26 mouse cellular contexts compared by ENCODE assay signal in genomic region chr15:50989457-50989856, GRCm38 (mm10).
"Had no signal": no experiment of that assay in that cellular context is flagged by ENCODE, and none has a peak within 500 bp of the region (broad histone marks: within the 10 kb centered on the region; RNA-seq: fewer than 3 reads in every experiment).

No protein-coding gene starts in this region.

- H3K27me3 ChIP-seq: embryonic facial prominence, embryonic 12.5 days; embryonic facial prominence, embryonic 13.5 days; embryonic facial prominence, embryonic 15.5 days; forebrain, embryonic 12.5 days; forebrain, embryonic 13.5 days; forebrain, embryonic 15.5 days had no signal

- DNase-seq: cerebellum, adult 9-11 months; cerebellum, postnatal 10 days; cerebellum, postnatal 14 days; cerebellum, postnatal 25 days; cerebellum, postnatal 36 days; embryo, embryonic 11 days; forebrain, postnatal 0 days; gastrocnemius, adult 2 months; gastrocnemius, postnatal 10 days; gastrocnemius, postnatal 14 days; gastrocnemius, postnatal 25 days; gastrocnemius, postnatal 36 days; heart, adult 11 months; heart, adult 18-20 months; heart, adult 2 months had no signal

- H3K4me3 ChIP-seq: embryonic facial prominence, embryonic 10.5 days; embryonic facial prominence, embryonic 12.5 days; embryonic facial prominence, embryonic 13.5 days; embryonic facial prominence, embryonic 15.5 days; erythroblast, embryonic 14.5 days; forebrain, embryonic 10.5 days; forebrain, embryonic 12.5 days; forebrain, embryonic 13.5 days; forebrain, embryonic 15.5 days; gastrocnemius, adult 2 months; heart, adult 2 months had no signal

- H3K4me2 ChIP-seq: embryonic facial prominence, embryonic 12.5 days; embryonic facial prominence, embryonic 13.5 days; embryonic facial prominence, embryonic 15.5 days; forebrain, embryonic 12.5 days; forebrain, embryonic 13.5 days; forebrain, embryonic 15.5 days had no signal

- H3K4me1 ChIP-seq: embryonic facial prominence, embryonic 12.5 days; embryonic facial prominence, embryonic 15.5 days; forebrain, embryonic 10.5 days; forebrain, embryonic 12.5 days; forebrain, embryonic 13.5 days had no signal

- ATAC-seq: forebrain, embryonic 13.5 days; forebrain, embryonic 14.5 days; forebrain, embryonic 15.5 days; forebrain, embryonic 16.5 days; forebrain, postnatal 0 days had no signal

- H3K9me3 ChIP-seq: embryonic facial prominence, embryonic 10.5 days; embryonic facial prominence, embryonic 12.5 days; embryonic facial prominence, embryonic 13.5 days; embryonic facial prominence, embryonic 15.5 days; forebrain, embryonic 10.5 days; forebrain, embryonic 12.5 days; forebrain, embryonic 13.5 days; forebrain, embryonic 15.5 days had no signal

- H3K36me3 ChIP-seq: embryonic facial prominence, embryonic 10.5 days; embryonic facial prominence, embryonic 12.5 days; embryonic facial prominence, embryonic 13.5 days; embryonic facial prominence, embryonic 15.5 days; forebrain, embryonic 10.5 days; forebrain, embryonic 12.5 days; forebrain, embryonic 15.5 days had no signal

- H3K27ac ChIP-seq: embryonic facial prominence, embryonic 10.5 days; embryonic facial prominence, embryonic 12.5 days; embryonic facial prominence, embryonic 13.5 days; embryonic facial prominence, embryonic 15.5 days; forebrain, embryonic 10.5 days; forebrain, embryonic 12.5 days; forebrain, embryonic 13.5 days; forebrain, embryonic 15.5 days; gastrocnemius, adult 2 months; heart, adult 2 months had no signal

- H3K9ac ChIP-seq: embryonic facial prominence, embryonic 12.5 days; embryonic facial prominence, embryonic 13.5 days; embryonic facial prominence, embryonic 15.5 days; forebrain, embryonic 12.5 days; forebrain, embryonic 13.5 days; forebrain, embryonic 15.5 days; forebrain, postnatal 0 days had no signal
